Mouse (Mus musculus): ENCODE measurements around the gene Zfp503.

The Zfp503 gene

DNA sequence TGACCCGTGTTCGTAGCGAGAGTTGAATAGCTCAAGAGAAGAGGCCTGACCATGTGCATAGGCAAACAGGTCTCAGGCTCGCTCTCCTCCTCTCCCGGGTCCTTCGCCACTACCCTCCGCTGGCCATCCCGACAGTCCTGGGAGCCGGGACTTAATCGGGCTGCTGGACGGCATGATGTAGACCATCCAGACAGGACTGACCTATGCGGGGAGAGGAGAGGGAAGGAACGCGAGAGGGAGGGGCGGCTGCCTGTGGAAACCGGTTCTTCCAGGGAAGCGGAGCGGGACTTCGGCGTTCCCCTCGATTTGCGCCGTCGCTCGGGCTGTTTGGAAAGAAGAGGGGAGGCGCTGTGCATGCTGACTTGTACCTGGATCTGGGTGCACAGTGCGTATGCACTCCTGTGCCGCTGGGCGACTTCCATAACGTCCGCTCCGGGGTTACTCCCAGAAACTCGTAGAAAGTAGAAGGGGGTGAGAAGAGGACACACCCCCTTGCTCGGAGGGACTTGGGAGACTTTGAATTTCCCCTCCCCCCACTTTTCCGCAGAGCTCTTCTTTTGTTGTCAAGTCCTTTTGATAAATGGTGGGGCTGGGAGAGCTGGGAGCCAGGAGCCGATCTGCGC lies at the start of gene Zfp503:
TSS of gene Zfp503 (minus strand) at position 311 of the 623 bp plus-strand sequence.
- DNase-seq (ENCODE audit: low spot score in 2 of 2) = peak; percentile 59 to 71

DNA sequence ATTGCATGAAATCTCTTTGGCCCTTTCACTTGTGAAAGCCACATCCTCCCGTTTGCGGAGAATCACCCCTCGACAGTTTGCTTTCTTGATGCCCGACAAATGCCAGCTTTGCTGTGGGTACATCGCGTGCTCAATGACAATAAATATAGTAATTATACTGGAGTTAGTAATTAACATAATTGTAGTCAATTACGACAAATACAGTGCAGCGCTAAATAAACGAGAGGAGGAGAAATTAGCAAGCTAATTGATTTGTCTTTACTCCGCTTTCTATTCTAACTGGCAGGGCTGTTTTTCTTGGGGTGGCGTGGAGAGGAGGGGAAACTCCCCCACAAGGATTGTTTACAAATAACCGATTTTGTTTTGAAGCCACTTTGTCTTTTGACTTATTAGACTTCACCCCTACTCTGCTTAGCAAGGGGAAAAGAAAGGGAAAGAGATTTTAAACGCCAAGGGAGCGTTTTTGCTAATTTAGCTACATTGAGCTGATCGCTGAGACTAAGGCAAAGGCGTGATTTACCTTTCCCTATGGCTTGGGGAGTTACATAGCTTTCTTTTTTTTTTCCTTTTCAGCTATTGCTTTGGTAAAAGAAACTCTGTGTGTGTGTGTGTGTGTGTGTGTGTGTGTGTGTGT lies 48.2 kb upstream of the Zfp503 start:
- DNase-seq (ENCODE audit: low spot score in 2 of 2) = no peak

DNA sequence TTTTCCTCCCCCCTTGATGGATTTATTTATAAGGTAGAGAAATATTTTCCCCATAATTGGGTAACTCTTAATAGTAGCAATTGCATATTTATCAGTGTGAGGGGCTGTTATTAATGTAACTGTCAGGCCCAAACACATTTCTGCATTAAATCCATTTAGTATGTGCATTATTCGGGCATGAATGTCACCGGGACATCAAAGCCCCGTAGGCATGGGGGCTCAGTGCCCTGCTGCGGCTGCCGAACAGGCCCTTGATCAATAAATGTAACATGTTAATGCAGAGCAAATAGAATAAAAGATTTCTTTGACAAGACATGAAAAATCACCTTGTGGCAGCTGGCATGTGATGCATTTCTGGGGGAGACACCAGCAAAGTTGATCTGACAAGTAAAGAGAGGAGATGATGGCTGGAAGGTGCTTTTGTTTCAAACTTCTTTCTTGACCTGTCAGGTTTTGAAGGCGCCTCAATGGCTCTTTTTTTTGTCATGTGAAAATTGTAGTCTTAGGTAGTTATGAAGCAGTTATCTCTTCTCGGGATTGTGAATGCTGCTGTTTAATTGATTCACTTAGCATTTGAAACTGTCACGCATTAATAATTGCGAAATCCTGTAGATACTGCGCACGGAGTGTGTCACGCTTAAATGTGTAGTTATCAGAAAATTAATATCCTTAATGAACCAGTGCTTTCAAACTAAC lies 47.5 kb upstream of the Zfp503 start:
- no peak for DNase-seq (ENCODE audit: low spot score in 2 of 2)

DNA sequence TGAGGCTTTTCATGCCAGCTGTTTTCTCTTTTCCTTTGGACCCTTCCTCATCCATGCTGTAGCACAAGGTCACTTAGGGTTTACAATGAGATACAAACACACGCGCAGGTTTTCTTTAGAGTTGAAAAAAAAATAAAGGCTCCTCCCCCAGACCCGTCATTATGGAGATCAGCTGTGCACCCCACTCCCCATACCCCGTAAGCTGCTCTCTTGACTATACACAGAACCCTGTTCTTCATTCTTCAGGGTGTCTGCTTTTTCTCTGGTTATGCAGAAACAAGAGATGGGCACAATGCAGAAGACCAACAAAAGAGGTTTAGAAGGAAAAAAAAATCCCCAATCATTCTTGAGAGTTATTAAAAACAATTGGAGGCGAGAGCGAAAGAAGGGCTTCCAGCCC lies 46.9 kb upstream of the Zfp503 start:
- DNase-seq (ENCODE audit: low spot score in 2 of 2) = no peak

DNA sequence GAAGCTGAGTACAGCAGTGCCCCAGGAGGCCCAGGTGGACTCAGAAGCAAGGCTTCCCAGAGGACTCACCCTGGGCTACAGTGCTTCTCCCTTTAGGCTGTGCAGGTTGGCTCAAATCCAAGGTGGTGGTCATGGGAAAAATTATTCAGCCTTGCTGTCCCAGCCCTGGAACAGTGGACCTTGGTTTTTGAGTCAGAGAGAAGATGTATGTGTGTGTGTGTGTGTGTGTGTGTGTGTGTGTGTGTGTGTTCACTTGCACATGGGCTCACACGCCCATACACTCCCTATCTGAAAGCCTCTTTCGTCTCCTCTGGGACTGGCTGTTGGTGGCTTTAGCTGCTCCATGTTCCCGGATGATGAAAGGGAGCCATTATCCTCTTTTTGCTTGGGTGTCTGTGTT lies 46.5 kb upstream of the Zfp503 start:
- no peak for DNase-seq (ENCODE audit: low spot score in 2 of 2)

DNA sequence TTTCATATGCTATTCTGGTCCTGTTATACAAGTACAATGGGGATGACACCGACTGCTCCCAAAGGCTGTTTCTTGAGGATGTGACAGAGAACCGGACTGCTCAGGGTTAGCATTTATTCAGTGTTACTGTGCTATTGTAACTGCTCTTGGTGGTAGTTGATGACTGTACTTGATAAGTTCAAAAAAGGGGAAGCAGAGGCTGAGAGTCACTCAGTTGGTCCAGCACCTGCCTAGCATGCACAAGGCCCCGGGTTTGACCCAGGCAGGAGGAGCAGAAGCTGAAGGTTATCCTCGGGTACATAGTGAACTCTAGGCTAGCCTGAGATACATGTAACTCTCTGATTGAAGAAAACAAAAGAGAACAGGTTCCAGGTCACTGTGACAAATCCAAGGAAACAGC lies 34.1 kb upstream of the Zfp503 start:
- no peak for DNase-seq (ENCODE audit: low spot score in 2 of 2)

DNA sequence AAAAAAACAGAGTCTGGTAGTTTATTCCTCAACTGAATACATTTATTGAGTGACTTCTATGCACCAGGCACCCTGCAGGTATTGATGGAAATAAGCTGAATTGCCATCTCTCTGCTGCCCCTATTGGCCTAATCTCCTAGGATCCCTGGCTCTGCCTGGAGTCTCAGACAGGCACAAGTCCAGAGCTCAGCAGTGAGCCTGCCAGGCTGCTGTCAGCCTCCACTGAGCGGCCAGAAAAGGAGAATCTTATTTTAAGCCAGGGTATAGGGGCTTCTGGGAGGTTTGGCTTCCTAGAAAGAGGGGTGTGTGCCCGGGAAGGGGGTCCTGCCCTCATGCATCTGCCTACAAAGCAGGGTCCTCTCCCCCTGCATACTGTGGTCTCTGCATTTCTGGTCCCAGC lies 31.5 kb upstream of the Zfp503 start:
- DNase-seq (ENCODE audit: low spot score in 2 of 2) = peak in 1 of 2 experiments; percentile 24

DNA sequence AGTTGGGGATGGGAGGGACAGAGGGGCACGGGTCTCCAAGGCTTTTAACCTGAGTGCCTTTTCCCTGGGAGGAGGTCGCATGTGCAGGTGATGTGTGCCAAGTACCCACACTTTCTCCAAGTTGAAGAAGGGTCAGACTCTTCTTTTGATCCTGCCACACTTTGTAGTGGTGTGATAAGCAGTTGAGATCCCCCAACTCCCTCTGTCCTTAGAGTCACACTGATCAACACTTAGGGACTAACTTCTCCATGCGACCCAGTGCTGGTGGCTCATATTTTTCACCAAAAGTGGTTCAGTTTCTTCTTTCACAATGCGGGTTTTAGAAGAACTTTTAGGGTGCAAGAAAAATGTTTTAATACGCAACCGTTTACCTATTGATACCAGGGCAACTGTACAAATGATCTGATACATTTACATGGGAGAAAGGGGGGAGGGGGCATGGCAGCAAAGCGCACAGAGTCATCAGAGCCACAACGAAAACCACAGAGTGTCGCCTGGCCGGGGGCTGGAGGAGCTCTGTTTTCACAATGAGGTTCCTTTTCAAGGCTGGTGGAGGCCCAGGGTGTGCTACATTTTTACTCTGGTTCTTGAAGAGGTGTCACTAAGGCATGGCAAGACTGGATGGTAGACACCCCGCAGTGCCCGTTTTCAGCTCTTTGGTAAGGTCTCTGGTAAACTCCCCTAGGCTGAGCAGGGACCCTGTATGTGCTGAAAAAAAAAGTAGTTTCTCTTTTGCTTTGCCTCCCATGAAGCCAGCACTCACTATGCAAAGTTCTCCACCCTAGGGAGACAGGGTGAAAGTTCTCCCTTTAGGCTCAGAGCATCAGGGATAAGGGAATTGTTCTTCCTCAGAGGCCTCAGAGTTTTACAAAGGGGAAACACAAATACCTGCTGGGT lies 30.8 kb upstream of the Zfp503 start:
- no peak for DNase-seq (ENCODE audit: low spot score in 2 of 2)

DNA sequence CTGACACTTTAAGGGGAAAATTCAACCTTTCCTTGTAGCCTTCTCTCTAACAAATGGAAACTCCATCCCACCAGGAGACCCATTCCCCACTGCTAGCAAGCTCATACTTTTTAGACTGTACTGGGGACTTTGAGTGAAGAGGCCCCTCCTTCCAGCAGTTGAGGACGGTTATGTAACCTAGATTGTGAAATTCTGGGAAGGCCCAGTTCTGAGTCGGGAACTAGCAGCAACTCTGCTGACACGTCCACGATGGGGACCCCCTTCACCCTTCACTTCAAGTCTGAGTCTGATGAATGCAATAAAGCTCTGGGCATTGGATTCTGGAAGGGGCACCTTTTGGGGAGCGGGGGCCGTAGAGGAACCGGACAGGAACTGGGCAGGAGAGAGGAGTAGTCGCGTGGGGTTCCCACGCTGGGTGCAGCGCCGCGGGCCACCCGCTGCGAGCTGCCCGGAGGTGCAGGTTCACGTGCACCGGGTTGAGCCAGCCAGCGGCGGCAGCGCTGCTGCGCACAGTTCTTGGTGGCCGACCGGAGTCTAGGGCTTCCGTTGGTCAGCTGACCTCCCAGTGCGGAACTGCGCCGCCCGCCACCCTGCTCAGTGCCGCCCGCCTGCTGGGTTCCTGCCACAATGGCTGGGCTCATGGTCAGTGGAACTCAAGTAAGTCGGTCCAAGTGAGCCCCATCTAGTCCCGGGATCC lies 30.0 kb upstream of the Zfp503 start, which contains the start of gene Lrmda:
TSS of gene Lrmda (plus strand) at position 461 of the 697 bp plus-strand sequence.
- DNase-seq (ENCODE audit: low spot score in 2 of 2) = peak; percentile 57 to 67

DNA sequence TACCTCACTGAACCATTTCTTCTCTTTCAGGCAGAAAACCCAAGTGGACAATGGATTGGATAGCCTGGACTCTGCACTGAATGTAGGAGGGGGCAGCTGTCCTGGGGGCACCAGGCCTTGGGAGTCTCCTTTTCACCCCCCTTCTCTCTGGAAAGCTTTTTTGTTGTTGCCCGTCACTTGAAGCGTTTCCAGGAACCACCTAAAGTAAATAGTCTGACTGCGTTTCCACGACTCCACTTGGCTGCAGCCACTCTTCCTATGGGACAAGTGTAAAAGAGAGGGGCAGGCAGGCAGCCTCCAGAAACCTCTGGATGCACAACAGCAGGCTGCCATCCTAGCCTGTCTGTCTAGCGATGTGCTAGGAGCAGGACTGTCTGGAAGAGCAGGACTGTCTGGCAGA lies 27.6 kb upstream of the Zfp503 start:
- DNase-seq (ENCODE audit: low spot score in 2 of 2) = no peak

DNA sequence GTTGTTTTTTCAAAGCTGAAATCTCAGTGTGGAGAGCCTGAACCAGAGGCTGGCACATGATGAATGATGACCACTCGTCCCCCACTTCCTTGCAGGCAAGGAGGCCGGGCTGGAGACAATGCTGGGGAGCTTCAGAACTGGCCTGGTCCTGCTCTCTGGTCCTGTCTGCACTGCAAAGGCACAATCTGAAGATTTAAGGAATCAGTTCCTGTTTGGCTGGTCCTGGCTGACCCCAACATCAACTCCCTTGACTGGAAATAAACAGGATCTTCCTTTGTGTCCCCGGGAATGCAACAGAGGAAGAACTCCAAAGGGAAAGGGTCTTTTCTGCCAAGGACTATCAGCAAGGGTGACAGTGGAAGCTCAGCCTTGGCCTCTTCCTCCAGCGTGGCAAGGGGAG lies 25.4 kb upstream of the Zfp503 start:
- DNase-seq (ENCODE audit: low spot score in 2 of 2) = no peak

DNA sequence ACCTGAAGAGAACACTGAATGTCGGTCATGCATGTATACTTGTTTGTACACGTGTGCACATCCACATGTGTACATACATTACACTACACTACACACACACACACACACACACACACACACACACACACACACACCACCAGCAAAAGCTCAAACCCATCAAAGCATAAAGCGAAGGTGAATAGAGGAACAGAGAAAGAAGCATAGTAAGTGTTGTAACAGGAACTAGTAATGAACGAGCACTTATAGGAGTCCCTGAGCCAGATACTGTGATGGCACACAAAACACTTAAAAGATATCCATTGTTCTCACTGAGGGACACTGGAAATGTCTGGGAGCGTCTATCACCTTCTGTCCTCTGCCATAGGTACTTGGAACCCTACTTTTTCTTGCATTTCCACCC lies 24.9 kb upstream of the Zfp503 start:
- no peak for DNase-seq (ENCODE audit: low spot score in 2 of 2)

DNA sequence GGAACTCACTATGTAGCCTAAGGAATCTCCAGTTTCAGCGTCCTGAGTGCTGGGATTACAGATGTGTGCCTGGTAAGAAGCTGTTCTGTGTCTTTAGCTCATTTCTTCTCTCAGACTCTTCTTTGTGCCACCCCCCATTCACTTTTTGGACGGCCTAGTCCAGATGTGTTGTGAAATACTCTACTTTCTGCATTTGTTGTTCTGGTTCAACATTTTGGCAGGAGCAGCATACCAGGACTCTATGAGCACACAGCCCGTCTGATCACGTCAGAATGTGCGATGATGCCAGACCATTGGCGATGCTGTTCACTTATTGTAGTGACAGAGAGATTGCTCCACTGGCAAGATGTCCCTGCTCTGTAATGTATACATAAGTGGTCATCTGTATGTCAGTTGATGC lies 17.6 kb upstream of the Zfp503 start:
- DNase-seq (ENCODE audit: low spot score in 2 of 2) = no peak

DNA sequence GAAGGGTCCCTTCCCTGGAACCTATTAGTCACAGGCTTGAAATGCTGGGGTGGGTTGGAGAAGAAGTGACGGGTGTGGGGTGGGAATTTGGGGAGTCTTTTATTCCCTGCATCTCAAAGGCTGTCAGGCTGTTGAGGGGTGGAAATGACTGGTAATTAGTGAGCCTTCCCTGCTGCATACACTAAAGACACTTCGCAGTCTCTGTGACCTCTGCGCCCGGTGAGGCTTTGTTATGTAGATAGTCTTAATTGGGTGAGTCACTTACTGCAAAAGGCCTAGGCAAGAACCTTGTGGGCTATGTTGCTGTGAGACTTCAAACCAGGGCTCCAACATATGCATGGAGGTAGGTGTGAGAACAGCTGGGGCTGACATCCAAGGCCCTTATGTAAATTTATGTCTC lies 15.5 kb upstream of the Zfp503 start:
- no peak for DNase-seq (ENCODE audit: low spot score in 2 of 2)

DNA sequence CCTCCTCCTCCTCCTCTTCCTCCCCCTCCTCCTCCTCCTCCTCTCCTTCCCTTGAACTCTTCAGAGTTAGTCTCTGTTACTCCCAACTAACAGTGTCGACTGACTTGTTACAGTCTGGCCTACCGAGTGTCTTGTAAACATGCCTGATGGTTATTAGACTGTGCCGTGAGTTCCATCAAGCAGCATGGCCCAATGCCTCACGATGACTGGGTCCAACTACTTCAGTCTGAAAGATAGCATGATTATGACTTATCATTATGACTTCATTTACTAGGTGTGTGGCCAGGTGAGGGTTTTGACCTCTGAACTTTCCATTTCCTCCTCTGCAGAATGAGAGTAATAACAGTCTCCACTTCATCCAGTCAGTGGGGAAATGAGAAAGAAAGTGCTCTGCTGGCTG lies 14.2 kb upstream of the Zfp503 start:
- DNase-seq (ENCODE audit: low spot score in 2 of 2) = no peak

DNA sequence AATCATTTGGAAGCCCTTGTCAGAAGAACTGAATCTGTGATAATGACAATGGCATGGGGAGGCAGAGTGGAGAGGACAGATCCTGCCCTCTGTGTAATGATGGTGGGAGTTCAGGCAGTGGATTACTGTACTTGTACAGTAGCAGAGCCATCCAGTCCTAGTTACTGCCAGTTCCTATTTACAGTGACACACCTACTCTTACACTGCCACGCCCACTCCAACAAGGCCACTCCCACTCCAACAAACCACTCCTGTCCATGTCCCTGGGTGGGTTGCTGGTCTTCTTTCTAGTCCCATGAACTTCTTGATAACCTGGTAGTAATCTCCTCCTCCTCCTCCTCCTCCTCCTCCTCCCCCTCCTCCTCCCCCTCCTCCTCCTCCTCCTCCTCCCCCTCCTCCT lies 13.8 kb upstream of the Zfp503 start:
- no peak for DNase-seq (ENCODE audit: low spot score in 2 of 2)

DNA sequence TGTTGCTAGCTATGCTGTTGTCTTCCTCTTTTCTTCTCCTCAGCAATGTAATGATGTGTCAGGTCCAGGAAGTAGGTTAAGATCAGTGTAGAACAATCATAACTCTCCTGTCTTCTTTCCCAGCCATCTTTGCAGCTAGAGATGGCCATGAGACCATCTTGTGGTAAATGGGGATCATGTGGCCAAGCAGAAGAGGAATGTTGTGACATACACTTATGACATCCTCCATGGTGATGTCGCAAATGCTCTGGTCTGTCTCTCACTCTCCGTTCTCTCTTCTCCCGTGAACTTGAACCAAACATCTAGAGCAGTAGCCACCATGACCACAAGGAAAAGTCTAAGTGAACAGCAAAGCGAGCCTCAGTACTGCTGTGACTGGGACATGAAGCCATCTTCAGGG lies 10.2 kb upstream of the Zfp503 start:
- DNase-seq (ENCODE audit: low spot score in 2 of 2) = no peak

DNA sequence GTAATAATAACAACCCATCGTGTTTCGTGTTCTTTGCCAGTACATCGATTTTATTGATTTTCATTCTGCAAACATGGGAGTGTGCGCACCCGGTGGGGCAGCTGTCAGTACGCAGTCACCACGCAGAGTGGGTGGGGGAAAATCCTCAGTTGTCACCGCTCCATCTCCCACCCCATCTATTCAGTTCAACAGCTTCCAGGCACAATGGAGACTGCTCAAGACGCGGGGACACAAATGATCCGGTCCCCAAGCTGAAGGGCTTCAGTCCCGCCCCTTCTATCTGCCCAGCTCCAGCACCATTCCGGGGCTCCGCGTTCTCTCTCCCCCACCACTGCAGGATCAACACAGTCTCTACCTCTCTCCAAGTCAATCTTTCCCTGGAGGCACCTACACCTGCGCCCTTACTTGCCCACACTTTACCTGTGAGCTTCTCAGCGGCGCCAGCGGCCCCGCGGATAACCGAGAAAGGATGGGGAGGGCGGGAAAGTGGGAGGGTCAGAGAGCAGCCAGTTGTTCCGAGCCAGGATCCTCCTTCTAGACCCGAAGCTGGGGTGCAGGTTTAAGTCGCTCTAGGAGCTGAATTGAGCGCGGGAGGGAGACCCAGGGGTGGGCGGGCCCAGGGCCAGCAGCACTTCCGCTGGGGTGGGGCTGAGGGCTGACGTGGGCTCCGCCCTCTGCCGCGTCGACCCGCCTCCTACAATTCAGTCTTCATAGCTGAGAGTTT lies 5.8 kb upstream of the Zfp503 start:
- DNase-seq (ENCODE audit: low spot score in 2 of 2) = peak; percentile 58 to 71

DNA sequence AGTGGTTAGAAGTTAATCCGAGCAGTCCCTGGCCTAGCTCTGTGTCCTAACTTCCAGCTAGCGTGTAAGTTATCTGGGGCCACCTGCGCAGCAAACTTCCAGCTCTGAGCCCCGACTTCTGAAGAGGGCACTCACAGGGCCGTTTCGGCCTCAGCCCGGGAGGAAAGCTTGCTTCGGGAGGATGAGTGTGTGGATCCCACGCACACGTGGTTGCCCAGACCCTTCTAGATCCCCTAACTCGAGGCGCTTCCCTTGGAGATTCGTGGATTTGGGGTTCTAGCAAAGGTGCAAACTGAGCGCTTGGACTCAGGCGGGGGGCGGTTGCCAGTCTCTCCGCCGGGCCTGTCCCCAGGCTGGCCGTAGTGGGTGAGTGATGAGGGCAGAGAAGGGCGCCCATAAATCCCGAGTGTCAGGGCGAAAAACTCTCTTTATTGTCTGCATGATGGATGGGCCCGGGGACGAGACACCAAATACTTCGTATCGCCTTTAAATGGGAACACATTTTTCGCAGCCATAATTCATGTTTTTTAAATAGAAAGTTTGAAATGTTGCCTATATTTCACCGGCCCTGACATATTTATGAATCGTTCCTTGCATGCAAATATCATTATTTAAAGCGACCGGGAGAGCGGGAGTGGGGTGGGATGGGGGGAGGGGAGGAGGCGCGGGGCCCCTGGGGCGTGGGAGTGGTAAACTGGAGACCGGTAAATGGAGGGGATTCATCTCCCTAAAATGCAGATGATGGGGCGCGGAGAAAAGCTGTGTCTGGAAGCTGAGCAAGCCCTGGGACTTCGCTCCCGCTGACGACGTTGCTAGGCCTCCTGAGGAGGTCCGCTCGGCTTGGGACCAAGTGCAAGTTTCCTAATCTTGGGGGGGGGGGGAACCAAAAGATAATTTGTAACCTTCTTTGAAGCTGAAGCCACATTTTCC lies 4.9 kb upstream of the Zfp503 start:
- DNase-seq (ENCODE audit: low spot score in 2 of 2) = peak in 1 of 2 experiments; percentile 64
